In the genomic region with DNA sequence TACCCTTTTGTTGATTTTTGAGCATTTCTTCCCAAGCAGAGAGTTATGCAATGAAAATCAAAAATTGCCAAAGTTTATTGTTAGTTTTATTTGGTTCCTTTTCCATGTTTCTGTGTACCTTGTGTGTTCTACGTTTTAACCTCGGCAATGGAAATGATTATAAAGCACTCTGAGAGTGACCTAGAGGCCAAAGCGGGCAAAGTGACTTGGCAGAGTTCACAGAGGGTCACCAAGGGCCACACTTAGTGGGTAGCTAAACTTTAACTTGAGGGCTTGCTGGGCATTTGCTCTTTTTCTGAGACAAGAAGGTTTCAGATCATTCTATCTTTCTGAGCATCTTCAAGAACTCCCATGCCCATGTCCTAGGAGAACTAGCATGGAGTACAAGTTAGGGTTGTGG, we compare ENCODE assay signal across 12 mouse cellular contexts.
"Had no signal": no experiment of that assay in that cellular context is flagged by ENCODE, and none has a peak within 500 bp of the region (broad histone marks: within the 10 kb centered on the region; RNA-seq: fewer than 3 reads in every experiment).

No protein-coding gene starts in this region.

- DNase-seq: layer of hippocampus, postnatal 36 days; lung, adult 18-20 months; right cerebral cortex, adult 18-20 months; right cerebral cortex, postnatal 25 days; thymus, postnatal 36 days had no signal

- H3K4me3 ChIP-seq: limb, embryonic 15.5 days; midbrain, embryonic 13.5 days; myocyte; neural tube, embryonic 15.5 days had no signal

- H3K4me1 ChIP-seq: limb, embryonic 15.5 days; midbrain, embryonic 13.5 days had no signal

- H3K27me3 ChIP-seq: limb, embryonic 15.5 days; midbrain, embryonic 13.5 days; neural tube, embryonic 15.5 days had no signal

- ATAC-seq: inflammation-experienced regulatory T-cells, adult 6 months; intestine, postnatal 0 days; midbrain, embryonic 13.5 days had no signal

- H3K4me2 ChIP-seq: limb, embryonic 15.5 days; midbrain, embryonic 13.5 days; neural tube, embryonic 15.5 days had no signal

- H3K27ac ChIP-seq: limb, embryonic 15.5 days; liver, embryonic 14.5 days; midbrain, embryonic 13.5 days had no signal

- H3K9me3 ChIP-seq: limb, embryonic 15.5 days; midbrain, embryonic 13.5 days; neural tube, embryonic 15.5 days had no signal

- H3K9ac ChIP-seq: limb, embryonic 15.5 days; liver, embryonic 14.5 days; midbrain, embryonic 13.5 days; neural tube, embryonic 15.5 days had no signal
